Mouse (Mus musculus) cerebellum, adult 9-10 months (tissue): Measurements from ENCODE around the gene Ptprc.

ENCODE experiments used
- DNase-seq: peaks from one replicate; pipeline ENCODE4 v3.0.0; 2022

The Ptprc gene

GRCm38 (mm10) chr1:138148844-138149243, 26.7 kb downstream of the Ptprc start:
- DNase-seq, result no peak

GRCm38 (mm10) chr1:138145571-138145970, 29.9 kb downstream of the Ptprc start:
- no peak for DNase-seq

DNA sequence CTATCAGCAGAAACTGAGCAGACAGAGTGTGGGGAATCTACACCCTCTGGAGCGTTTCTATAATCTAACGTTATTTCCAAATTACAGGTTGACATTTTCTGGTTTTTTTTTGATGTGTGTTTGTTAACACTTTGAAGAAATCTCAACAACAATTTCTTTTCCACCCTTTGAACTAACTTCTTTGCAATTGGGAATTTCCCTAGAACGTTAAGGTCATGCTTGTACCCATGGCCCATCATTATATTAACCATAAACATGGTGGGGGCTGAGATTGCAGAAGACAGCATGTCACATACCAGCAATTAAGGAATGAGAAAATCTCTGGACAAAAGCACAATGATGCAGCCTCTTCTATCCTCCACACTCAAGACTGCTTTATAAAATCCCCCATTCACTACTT, 30.4 kb downstream of the Ptprc start:
- DNase-seq, result no peak

DNA sequence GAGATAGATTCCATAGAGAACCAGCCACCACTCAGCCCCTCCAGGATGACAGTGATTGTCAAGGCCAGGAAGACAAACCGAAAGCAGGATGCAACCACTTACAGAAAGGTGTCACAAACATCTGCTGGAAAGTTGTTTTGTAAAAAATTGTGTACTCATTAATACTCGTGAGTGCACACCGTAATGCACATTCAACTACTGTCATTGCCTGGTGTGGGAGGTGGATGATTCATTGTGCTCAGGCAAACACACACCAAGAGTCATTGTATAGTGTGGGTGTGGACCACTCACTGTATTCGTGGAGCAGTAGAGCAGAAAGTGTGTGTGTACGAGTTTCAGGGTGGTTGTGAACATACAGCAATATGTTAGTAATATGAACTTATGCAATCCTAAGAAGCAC, 31.1 kb downstream of the Ptprc start:
- no peak for DNase-seq

DNA sequence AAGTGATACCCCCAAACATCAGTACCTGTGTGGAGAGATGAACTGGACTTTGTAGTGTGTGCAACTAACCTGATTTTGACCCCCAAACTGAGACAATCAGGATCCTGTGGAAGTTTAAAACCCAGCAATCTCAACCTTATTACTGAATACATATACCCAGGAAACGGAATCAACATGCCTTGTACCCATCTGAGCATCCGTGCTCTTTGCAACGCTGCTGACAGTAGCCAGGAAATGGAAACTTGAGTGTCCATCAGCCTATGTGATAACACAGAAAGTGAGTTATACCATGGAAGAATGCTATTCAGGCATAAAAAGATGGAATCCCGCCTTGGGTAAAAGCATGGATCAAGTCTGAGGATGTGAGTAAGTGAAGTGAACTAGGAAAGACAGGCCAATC, 34.7 kb downstream of the Ptprc start:
- no peak for DNase-seq

- no peak for DNase-seq
These were observed 37.8 kb downstream of the Ptprc start for GRCm38 (mm10) chr1:138137696-138138095.

DNA sequence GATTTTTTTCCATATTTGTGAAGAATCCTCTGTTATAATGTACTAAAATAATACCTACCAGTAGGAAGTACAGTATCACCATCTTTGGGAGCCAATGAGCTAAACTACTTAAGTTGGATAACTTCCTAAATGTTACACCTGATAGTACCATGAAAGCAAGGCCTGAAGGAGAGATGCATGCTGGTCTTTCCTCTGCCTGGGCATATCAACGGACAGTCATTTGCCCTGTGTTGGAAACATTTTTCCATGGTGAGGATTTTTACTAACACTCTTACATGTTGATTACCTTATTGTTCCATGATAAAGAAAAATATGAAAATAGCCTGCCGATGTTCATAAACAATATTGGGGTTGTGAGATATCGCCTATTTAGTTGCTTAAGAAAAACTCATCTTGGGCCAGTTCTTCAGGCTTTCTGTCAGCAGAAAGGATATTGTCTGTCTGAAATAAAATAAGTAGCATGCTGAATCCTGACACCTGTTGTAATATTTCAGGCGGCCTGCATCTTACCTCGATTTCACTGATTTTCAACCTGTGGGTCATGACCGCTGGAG, 38.4 kb downstream of the Ptprc start:
- no peak for DNase-seq

- no peak for DNase-seq
These were observed 39.1 kb downstream of the Ptprc start for GRCm38 (mm10) chr1:138136373-138136779.

DNA sequence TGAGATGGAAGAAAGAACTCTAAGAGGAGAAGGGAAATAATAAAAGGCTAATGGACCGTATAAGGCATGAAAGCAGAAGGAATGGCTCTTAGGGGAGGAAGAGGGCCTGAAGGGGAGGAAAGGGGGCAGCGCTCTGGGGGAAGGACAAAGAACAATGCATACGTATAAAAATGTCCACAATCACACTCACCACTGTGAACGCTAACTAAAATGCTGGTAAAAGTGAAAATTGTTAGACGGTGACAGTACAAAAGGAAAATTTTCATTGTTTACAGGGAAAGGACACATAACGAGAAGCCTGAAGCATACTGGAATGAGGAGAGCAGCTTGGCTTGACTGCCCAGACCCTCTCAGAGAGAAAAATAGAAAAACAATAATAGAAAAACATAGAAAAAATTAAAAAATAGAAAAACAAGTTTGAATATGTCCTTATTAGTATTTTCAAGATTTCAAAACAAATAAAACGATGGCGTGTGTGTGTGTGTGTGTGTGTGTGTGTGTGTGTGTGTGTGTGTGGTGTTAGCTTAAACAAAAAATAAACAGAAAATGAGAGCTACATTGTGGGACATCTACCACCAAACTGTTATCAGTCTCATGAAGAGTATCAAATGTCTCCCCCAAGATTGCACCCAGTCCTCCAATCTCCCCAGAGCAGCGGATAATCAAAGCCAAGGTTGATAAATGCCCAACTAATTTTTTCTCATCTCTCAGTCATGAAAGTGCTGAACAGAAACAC, 39.7 kb downstream of the Ptprc start:
- no peak for DNase-seq

DNA sequence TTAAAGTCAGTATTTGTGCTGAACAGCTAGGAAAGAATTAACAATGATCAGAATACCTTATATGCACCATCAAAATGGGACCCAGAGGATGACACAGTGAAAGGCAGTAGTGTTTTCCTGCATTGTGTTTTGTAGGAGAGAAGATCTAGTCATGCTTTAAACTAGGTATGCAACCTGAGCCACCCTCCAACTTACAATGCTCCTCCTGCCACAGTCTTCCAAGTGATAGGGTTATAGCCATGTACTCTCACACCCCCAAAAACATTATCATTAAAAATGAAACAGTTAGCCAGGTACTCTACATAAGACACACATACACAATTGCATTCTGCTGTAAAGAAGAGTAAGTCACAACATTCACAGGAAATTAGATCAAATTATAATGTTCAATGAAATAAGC, 40.4 kb downstream of the Ptprc start:
- DNase-seq, result no peak

DNA sequence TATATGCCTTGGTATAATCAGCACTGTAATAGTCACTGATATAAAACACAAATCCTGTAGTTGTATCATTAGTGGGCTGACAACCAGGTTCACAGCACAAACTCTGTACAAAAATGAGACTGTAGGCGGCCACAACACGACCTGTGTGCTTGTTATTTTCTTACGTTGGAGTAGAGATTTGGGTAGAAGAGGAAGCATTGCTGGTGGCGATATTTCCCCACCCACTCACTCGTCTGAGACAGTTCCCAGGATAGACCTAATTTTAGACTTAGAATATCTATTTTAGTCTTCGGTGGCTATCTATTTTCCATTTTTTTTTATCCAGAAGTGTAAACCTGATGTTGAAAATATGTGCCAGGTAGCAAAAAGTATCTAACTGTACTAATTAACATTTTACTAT, 41.2 kb downstream of the Ptprc start:
- DNase-seq, result no peak

DNA sequence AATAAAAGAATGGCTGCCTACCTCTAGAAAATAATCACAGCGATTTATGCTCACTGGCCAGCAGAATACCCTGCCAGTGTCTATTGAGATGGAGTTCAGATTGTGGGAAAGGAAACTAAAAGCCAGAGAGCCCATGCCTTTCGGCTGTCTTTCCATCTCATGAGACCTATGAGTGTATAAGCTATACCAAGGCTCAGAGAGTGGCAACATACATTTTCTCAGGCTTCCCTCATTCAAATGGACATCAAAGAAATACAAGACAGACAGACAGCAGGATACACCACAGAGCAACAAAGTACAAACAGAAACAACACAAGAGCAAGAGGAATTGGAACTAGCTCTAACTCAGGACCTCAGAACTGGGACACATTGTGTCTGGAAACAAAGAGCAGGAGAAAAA, 43.8 kb downstream of the Ptprc start:
- DNase-seq, result no peak

GRCm38 (mm10) chr1:138130145-138130544, 45.4 kb downstream of the Ptprc start:
- no peak for DNase-seq

GRCm38 (mm10) chr1:138126843-138127242, 48.7 kb downstream of the Ptprc start:
- no peak for DNase-seq

GRCm38 (mm10) chr1:138125281-138125680, 50.2 kb downstream of the Ptprc start:
- DNase-seq, result no peak

DNA sequence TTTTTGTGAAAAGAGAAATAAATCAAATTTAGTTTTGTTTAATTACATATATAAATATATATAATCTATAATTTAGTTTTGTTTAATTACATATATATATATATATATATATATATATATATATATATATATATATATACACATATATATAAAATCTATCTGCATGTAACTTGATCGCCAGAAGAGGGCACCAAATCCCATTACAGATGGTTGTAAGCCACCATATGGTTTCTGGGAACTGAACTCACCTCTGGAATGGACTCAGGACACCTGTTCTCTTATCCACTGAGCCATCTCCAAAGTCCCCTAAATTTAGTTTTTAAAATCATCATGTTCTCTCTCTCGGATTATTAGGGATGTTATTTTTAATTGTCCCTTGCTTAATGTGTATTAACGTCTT, 51.6 kb downstream of the Ptprc start:
- peak; percentile 8 for DNase-seq

GRCm38 (mm10) chr1:138119895-138120294, 55.6 kb downstream of the Ptprc start:
- no peak for DNase-seq

- DNase-seq, result no peak
These were observed 82.3 kb downstream of the Ptprc start for GRCm38 (mm10) chr1:138093219-138093618.

- DNase-seq, result no peak
These were observed 89.7 kb downstream of the Ptprc start for GRCm38 (mm10) chr1:138085810-138086209.

DNA sequence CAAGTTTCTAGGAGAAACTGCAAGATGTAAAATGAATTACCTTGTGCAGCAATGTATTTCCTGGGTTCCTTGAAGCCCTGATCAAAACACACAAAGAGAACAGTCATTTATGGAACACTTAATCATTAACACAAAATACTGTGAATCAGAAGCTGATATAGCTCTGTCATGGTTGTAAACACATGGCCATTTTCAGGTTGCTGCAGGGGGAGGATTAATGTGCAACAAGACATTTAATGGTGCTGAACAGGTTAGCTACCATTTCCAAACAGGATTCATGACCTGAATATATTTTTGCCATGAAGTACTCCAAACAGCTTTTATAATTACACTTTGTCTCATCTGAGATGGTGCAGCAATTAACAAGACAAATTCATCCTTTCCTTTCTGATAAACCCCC, 91.8 kb downstream of the Ptprc start:
- no peak for DNase-seq

DNA sequence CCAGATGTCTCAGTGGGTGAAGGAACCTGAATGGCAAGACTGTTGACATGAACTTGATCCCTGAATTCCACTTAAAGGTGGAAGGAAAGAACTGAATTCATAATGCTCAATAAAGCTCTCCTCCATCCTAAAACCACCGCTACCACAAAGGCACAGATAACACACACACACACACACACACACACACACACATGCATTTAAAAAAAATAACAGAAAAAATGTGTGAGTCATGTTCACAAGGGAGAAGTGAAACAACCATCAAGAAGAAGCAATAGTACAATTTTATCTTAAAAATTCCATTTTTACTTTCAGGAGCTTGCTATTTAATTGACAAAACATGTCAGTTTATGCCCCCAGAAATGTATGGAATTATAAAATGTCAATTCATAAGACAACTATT, 95.2 kb downstream of the Ptprc start:
- no peak for DNase-seq

- peak; percentile 85 for DNase-seq
These were observed 131.1 kb downstream of the Ptprc start for GRCm38 (mm10) chr1:138044196-138044945.

DNA sequence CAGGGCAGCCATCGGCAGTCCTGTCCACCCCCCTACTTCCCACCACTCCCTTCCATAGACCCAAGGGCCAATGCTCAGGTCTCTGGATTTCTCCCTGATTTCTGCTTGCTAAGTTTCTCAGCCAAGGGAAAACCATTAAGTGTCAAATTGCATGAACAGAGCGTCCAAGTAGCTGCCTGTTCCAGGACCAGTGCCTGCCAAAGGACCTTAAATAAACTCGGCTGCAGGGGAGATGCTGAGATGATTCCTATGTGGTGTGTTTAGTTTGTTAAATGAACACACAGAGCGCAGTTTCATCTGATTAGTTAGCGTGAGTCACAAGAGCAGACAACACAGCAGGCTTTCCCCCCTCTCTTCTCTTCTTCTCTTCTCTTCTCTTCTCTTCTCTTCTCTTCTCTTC, 135.0 kb downstream of the Ptprc start:
- DNase-seq, result no peak

- DNase-seq, result no peak
These were observed 136.3 kb downstream of the Ptprc start for GRCm38 (mm10) chr1:138039201-138039600.
